Mouse (Mus musculus) lung, embryonic 14.5 days (tissue): Measurements from ENCODE around the gene Abhd17a. TPM values are rescaled to one million over a fixed set of nuclear protein-coding genes. Genes with fewer than 3 reads are reported as not detected.

Experiments used
- ATAC-seq: fragments of 200-750 bp; cut with Nextera tagmentation; 2 replicates; pipeline ENCODE4 v1.8.0; 2017; ENCODE audit warnings: mild to moderate bottlenecking, moderate TSS enrichment, moderate library complexity; ENCODE audit not compliant: insufficient read depth
- DNase-seq: peaks from one replicate; pipeline ENCODE4 v3.0.0-alpha.2; 2015
- H3K27ac ChIP-seq: fragments of 300-500 bp; sonication (generic); 2 replicates; pipeline ENCODE4 v1.5.1; 2014; ENCODE audit warnings: low read depth, mild to moderate bottlenecking, moderate library complexity
- H3K27me3 ChIP-seq: fragments of 300-500 bp; sonication (generic); 2 replicates; pipeline ENCODE4 v1.6.1; 2014; ENCODE audit warnings: low read length, control low read depth; ENCODE audit not compliant: insufficient read depth
- H3K36me3 ChIP-seq: fragments of 300-500 bp; sonication (generic); 2 replicates; pipeline ENCODE4 v1.6.1; 2014; ENCODE audit warnings: control low read depth; ENCODE audit not compliant: insufficient read depth
- H3K4me1 ChIP-seq: fragments of 300-500 bp; sonication (generic); 2 replicates; pipeline ENCODE4 v1.6.1; 2014; ENCODE audit warnings: antibody characterized with exemption, control low read depth; ENCODE audit not compliant: insufficient read depth
- H3K4me2 ChIP-seq: fragments of 300-500 bp; sonication (generic); 2 replicates; pipeline ENCODE4 v1.6.1; 2014; ENCODE audit warnings: mild to moderate bottlenecking
- H3K4me3 ChIP-seq: fragments of 300-500 bp; sonication (generic); 2 replicates; pipeline ENCODE4 v1.5.1; 2014; ENCODE audit warnings: low read depth, low read length
- H3K9ac ChIP-seq: fragments of 300-500 bp; sonication (generic); 2 replicates; pipeline ENCODE4 v1.6.1; 2014
- H3K9me3 ChIP-seq: fragments of 300-500 bp; sonication (generic); 2 replicates; pipeline ENCODE4 v1.6.1; 2016; ENCODE audit warnings: low read depth, low read length, control low read depth
- CTCF ChIP-seq: IDR thresholded peaks from 2 replicates; pipeline ENCODE4 v1.5.1; 2016; ENCODE audit warnings: antibody characterized with exemption, low read depth
- WGBS: fragments of 180-500 bp; shearing (Covaris S2); extraction: QIAGEN DNeasy Blood & Tissue Kit; methylation state at CpG from one replicate; pipeline ENCODE4 v1.1.7; 2014; 5-methylcytosine and 5-hydroxymethylcytosine counted together
- microRNA-seq: library from miRNA; unstranded; fragments of <30 nt; microRNA quantifications from one replicate; pipeline ENCODE4, GENCODE M21; 2016; ENCODE audit warnings: borderline number of aligned reads
- polyA plus RNA-seq: library from polyadenylated mRNA; unstranded; fragments of >200 nt; fragmentation: Nextera tagmentation; extraction: Ambion mirVana; gene quantifications from 2 replicates; pipeline ENCODE4 v1.2.1, GENCODE M21; 2014

Abhd17a gene
- polyA plus RNA-seq, 1 experiment from 2014 or later: 153 TPM

DNA sequence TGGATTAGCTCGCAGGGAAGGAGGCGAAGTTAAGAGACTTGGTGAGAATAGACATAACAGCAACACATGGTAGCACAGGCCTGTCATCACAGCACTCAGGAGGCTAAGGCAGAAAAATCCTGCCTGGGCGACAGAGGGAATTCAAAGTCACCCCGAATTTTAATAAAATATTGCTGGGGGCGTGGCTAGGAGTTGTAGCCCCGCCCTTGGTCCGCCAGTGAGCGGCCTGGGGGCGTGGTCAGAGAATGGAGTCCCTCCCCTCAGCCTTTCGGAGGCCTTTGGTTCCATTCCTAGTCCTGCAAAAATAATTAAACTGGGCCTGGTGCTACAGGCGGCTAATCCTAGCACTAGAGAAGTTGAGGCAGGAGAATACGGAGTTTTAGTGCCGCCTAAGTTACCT, 54.4 kb downstream of the Abhd17a start:
- DNase-seq (peak; percentile 35), ATAC-seq (no peak)
- Histone ChIP-seq H3K9ac (no peak overlapping the region), H3K4me1 (peaks cover 4% of the 10 kb centered on the region; the same call in 1 of the 2 replicates), H3K4me2 (peak overlapping the region; percentile 43), H3K27ac (no peak overlapping the region), H3K4me3 (no peak overlapping the region), H3K9me3 (no peaks in the 10 kb centered on the region), H3K27me3 (peaks cover 15% of the 10 kb centered on the region; the same call in 1 of the 2 replicates), H3K36me3 (no peaks in the 10 kb centered on the region)
- TF ChIP-seq CTCF: no peak
- WGBS: 14% methylated on average over 13 of the region's 13 CpGs

DNA sequence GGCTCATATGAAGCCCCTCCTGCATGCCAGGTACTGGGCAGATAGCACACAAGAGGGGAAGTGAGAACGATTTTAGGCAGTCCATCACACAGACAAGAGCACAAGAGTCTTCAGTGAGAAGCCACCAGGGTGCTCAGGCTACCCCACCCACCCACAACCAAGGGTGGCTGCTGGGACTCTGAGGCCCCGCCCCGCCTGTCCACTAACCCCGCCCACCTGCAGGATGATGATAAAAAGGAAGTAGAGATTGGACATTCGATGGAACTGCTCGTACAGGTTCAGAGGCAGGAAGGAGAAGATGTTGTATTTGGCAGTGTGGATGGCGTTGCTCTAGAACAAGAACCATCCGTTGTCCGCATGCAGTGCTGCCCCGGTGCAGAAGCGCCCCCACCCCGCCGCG, 55.1 kb downstream of the Abhd17a start:
- no peaks in the 10 kb centered on the region for H3K36me3 ChIP-seq
- TF ChIP-seq CTCF: no peak
- H3K9me3 ChIP-seq: no peaks in the 10 kb centered on the region
- H3K4me3 ChIP-seq: no peak overlapping the region
- no peak overlapping the region for H3K9ac ChIP-seq
- WGBS: 7% methylated on average over 14 of the region's 14 CpGs
- DNase-seq (no peak), ATAC-seq (no peak)
- peaks cover 4% of the 10 kb centered on the region; the same call in 1 of the 2 replicates for H3K4me1 ChIP-seq
- H3K27ac ChIP-seq: no peak overlapping the region
- peak overlapping the region; percentile 43 for H3K4me2 ChIP-seq
- H3K27me3 ChIP-seq: peaks cover 15% of the 10 kb centered on the region; the same call in 1 of the 2 replicates

DNA sequence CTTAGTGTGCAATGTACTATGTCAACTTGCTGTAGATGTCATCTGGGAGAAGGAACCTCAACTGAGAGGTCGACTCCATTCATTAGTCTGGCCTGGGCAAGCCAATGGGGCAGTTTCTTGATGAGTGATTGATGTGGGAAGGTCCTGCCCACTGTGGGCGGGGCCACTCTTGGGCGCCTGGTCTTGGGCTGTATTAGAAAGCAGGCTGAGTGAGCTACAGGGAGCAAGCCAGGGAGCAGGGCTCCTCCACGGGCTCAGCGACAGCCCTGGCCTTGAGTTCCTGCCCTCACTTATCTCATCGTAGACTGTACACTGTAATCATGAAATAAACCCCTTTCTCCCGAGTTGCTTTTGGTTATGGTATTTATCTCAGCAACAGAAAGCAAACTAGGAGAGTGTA, 56.4 kb downstream of the Abhd17a start:
- ATAC-seq (peak; percentile 63), DNase-seq (peak; percentile 39)
- no peak overlapping the region for H3K9ac ChIP-seq
- no peaks in the 10 kb centered on the region for H3K36me3 ChIP-seq
- H3K4me3 ChIP-seq: no peak overlapping the region
- H3K27me3 ChIP-seq: peaks cover 15% of the 10 kb centered on the region; the same call in 1 of the 2 replicates
- no peak for TF ChIP-seq CTCF
- peaks cover 1% of the 10 kb centered on the region; the same call in 1 of the 2 replicates for H3K4me1 ChIP-seq
- no peaks in the 10 kb centered on the region for H3K9me3 ChIP-seq
- no peak overlapping the region for H3K27ac ChIP-seq
- H3K4me2 ChIP-seq: no peak overlapping the region
- WGBS: 11% methylated on average over 7 of the region's 7 CpGs

Small RNA genes lying within 50 kb of the gene (microRNA-seq; reads per million reads assigned to microRNA genes)
- 0.95 reads per million for gene Mir6912

Other genes starting within 250 kb of the Abhd17a start
- gene Adamtsl5, start 241.9 kb downstream of the Abhd17a start, polyA plus RNA-seq: 0.68 and 1.2 TPM in 2 replicates
- gene Plk5, start 233.9 kb downstream of the Abhd17a start, polyA plus RNA-seq: 0.61 and 0.77 TPM in 2 replicates
- 7.4 and 8.6 TPM in 2 replicates for gene Mex3d, start 202.7 kb downstream of the Abhd17a start, polyA plus RNA-seq
- 224 and 268 TPM in 2 replicates for gene Mbd3, start 190.8 kb downstream of the Abhd17a start, polyA plus RNA-seq
- 663 and 669 TPM in 2 replicates for gene Uqcr11, start 183.5 kb downstream of the Abhd17a start, polyA plus RNA-seq
- gene Tcf3, start 156.7 kb downstream of the Abhd17a start, polyA plus RNA-seq: 148 and 175 TPM in 2 replicates
- gene Onecut3, start 95.5 kb downstream of the Abhd17a start, polyA plus RNA-seq: not detected in 2 replicates
- 0.09 and 0.14 TPM in 2 replicates for gene Atp8b3, start 51.2 kb downstream of the Abhd17a start, polyA plus RNA-seq
- 27.8 and 34.5 TPM in 2 replicates for gene Rexo1, start 28.8 kb downstream of the Abhd17a start, polyA plus RNA-seq
- gene Klf16, start 13.0 kb downstream of the Abhd17a start, polyA plus RNA-seq: 9.5 and 11.8 TPM in 2 replicates
- gene Scamp4, start 12.5 kb upstream of the Abhd17a start, polyA plus RNA-seq: 90.5 and 92.8 TPM in 2 replicates
- gene Adat3, start 12.5 kb upstream of the Abhd17a start, polyA plus RNA-seq: 8.7 and 10.1 TPM in 2 replicates
- 2.4 and 3.1 TPM in 2 replicates for gene Gm49322, start 15.7 kb upstream of the Abhd17a start, polyA plus RNA-seq
- gene Csnk1g2, start 32.5 kb upstream of the Abhd17a start, polyA plus RNA-seq: 105 and 124 TPM in 2 replicates
- gene Btbd2, start 66.7 kb upstream of the Abhd17a start, polyA plus RNA-seq: 82.5 and 101 TPM in 2 replicates
- 102 and 110 TPM in 2 replicates for gene Mknk2, start 87.8 kb upstream of the Abhd17a start, polyA plus RNA-seq
- 35.1 and 40.3 TPM in 2 replicates for gene Mob3a, start 111.6 kb upstream of the Abhd17a start, polyA plus RNA-seq
- gene Izumo4, start 111.8 kb upstream of the Abhd17a start, polyA plus RNA-seq: 6.7 and 7.3 TPM in 2 replicates
- 62.0 and 69.6 TPM in 2 replicates for gene Ap3d1, start 151.9 kb upstream of the Abhd17a start, polyA plus RNA-seq
- 26.9 and 29.1 TPM in 2 replicates for gene Dot1l, start 164.9 kb upstream of the Abhd17a start, polyA plus RNA-seq
- gene Sf3a2, start 207.9 kb upstream of the Abhd17a start, polyA plus RNA-seq: 97.2 and 98.4 TPM in 2 replicates
- gene Plekhj1, start 208.3 kb upstream of the Abhd17a start, polyA plus RNA-seq: 113 and 121 TPM in 2 replicates
- gene Amh, start 214.9 kb upstream of the Abhd17a start, polyA plus RNA-seq: 0.11 and 0.14 TPM in 2 replicates
- 0.93 and 0.97 TPM in 2 replicates for gene Jsrp1, start 223.2 kb upstream of the Abhd17a start, polyA plus RNA-seq
- 1,866 and 1,984 TPM in 2 replicates for gene Oaz1, start 236.3 kb upstream of the Abhd17a start, polyA plus RNA-seq